Mouse (Mus musculus): ENCODE data around the gene Ptgdr2. TPM values are rescaled to one million over a fixed set of nuclear protein-coding genes. Genes with fewer than 3 reads are reported as not detected.

The Ptgdr2 gene
- total RNA-seq, 2 experiments from 2014 or later = not detected

- ATAC-seq (replicated peaks; ENCODE audit: low FRiP score, low TSS enrichment, poor library complexity, severe bottlenecking) = no peak
These were observed 10.8 kb upstream of the Ptgdr2 start for GRCm38 (mm10) chr19:10926123-10926621.

- ATAC-seq (replicated peaks; ENCODE audit: low FRiP score, low TSS enrichment, poor library complexity, severe bottlenecking) = no peak
These were observed 10.3 kb upstream of the Ptgdr2 start for GRCm38 (mm10) chr19:10926666-10927065.

- no peak for ATAC-seq (replicated peaks; ENCODE audit: low FRiP score, low TSS enrichment, poor library complexity, severe bottlenecking)
These were observed 6.3 kb upstream of the Ptgdr2 start for GRCm38 (mm10) chr19:10930641-10931040.

- ATAC-seq (replicated peaks; ENCODE audit: low FRiP score, low TSS enrichment, poor library complexity, severe bottlenecking) = no peak
These were observed 1.9 kb upstream of the Ptgdr2 start for GRCm38 (mm10) chr19:10935029-10935428.

- ATAC-seq (replicated peaks; ENCODE audit: low FRiP score, low TSS enrichment, poor library complexity, severe bottlenecking) = no peak
These were observed 883 bp upstream of the Ptgdr2 start for GRCm38 (mm10) chr19:10936077-10936476.

- no peak for ATAC-seq (replicated peaks; ENCODE audit: low FRiP score, low TSS enrichment, poor library complexity, severe bottlenecking)
These were observed 1.8 kb downstream of the Ptgdr2 start for GRCm38 (mm10) chr19:10938771-10939170.

GRCm38 (mm10) chr19:10940097-10940800 is 3.3 kb downstream of the Ptgdr2 start:
- ATAC-seq (replicated peaks; ENCODE audit: low FRiP score, low TSS enrichment, poor library complexity, severe bottlenecking) = peak; percentile 74

- peak; percentile 11 for ATAC-seq (replicated peaks; ENCODE audit: low FRiP score, low TSS enrichment, poor library complexity, severe bottlenecking)
These were observed 4.0 kb downstream of the Ptgdr2 start for GRCm38 (mm10) chr19:10940801-10941457.

GRCm38 (mm10) chr19:10943955-10944354 is 7.0 kb downstream of the Ptgdr2 start:
- ATAC-seq (replicated peaks; ENCODE audit: low FRiP score, low TSS enrichment, poor library complexity, severe bottlenecking) = no peak

GRCm38 (mm10) chr19:10946506-10946905 is 9.5 kb downstream of the Ptgdr2 start:
- ATAC-seq (replicated peaks; ENCODE audit: low FRiP score, low TSS enrichment, poor library complexity, severe bottlenecking) = no peak

GRCm38 (mm10) chr19:10947219-10947618 is 10.3 kb downstream of the Ptgdr2 start:
- no peak for ATAC-seq (replicated peaks; ENCODE audit: low FRiP score, low TSS enrichment, poor library complexity, severe bottlenecking)

GRCm38 (mm10) chr19:10948416-10948815 is 11.5 kb downstream of the Ptgdr2 start:
- ATAC-seq (replicated peaks; ENCODE audit: low FRiP score, low TSS enrichment, poor library complexity, severe bottlenecking) = peak; percentile 31

GRCm38 (mm10) chr19:10949112-10949511 is 12.2 kb downstream of the Ptgdr2 start, which contains the start of gene Ccdc86:
Gene Ccdc86, minus strand, starts transcription at chr19:10949266.
- ATAC-seq (replicated peaks; ENCODE audit: low FRiP score, low TSS enrichment, poor library complexity, severe bottlenecking) = peak; percentile 95

GRCm38 (mm10) chr19:10949558-10949957 is 12.6 kb downstream of the Ptgdr2 start:
- ATAC-seq (replicated peaks; ENCODE audit: low FRiP score, low TSS enrichment, poor library complexity, severe bottlenecking) = no peak

GRCm38 (mm10) chr19:10952021-10952939 is 15.3 kb downstream of the Ptgdr2 start:
- ATAC-seq (replicated peaks; ENCODE audit: low FRiP score, low TSS enrichment, poor library complexity, severe bottlenecking) = no peak

- ATAC-seq (replicated peaks; ENCODE audit: low FRiP score, low TSS enrichment, poor library complexity, severe bottlenecking) = peak; percentile 79
These were observed 22.4 kb downstream of the Ptgdr2 start for GRCm38 (mm10) chr19:10959085-10959977.

- ATAC-seq (replicated peaks; ENCODE audit: low FRiP score, low TSS enrichment, poor library complexity, severe bottlenecking) = no peak
These were observed 23.0 kb downstream of the Ptgdr2 start for GRCm38 (mm10) chr19:10959978-10960346.

- no peak for ATAC-seq (replicated peaks; ENCODE audit: low FRiP score, low TSS enrichment, poor library complexity, severe bottlenecking)
These were observed 28.8 kb downstream of the Ptgdr2 start for GRCm38 (mm10) chr19:10965721-10966120.

GRCm38 (mm10) chr19:10968578-10968977 is 31.6 kb downstream of the Ptgdr2 start:
- no peak for ATAC-seq (replicated peaks; ENCODE audit: low FRiP score, low TSS enrichment, poor library complexity, severe bottlenecking)

All from megakaryocyte-erythroid progenitor cell, adult 5-6 weeks (primary cell).